Mouse (Mus musculus) forebrain, embryonic 16.5 days (tissue): ENCODE measurements at regions not wholly inside any gene's neighbourhood (a gene's known extent, or its start where the extent isn't known, plus 50 kb on each side); places are given as distances from the start of the nearest gene placed in this dataset.

Experiments used
- ATAC-seq: fragments of 200-750 bp; cut with Nextera tagmentation; 2 replicates; pipeline ENCODE4 v1.8.0; 2017; ENCODE audit warnings: mild to moderate bottlenecking, moderate library complexity
- H3K27ac ChIP-seq: fragments of 300-500 bp; sonication (generic); 2 replicates; pipeline ENCODE4 v1.5.1; 2014; ENCODE audit warnings: low read length, control low read depth
- H3K27me3 ChIP-seq: fragments of 300-500 bp; sonication (generic); replicated peaks from 2 replicates; pipeline ENCODE4 v1.6.1; 2014; ENCODE audit warnings: low read length; ENCODE audit not compliant: control insufficient read depth, insufficient read depth
- H3K36me3 ChIP-seq: fragments of 300-500 bp; sonication (generic); 2 replicates; pipeline ENCODE4 v1.6.1; 2014; ENCODE audit not compliant: control insufficient read depth, insufficient read depth
- H3K4me1 ChIP-seq: fragments of 300-500 bp; sonication (generic); replicated peaks from 2 replicates; pipeline ENCODE4 v1.6.1; 2014; ENCODE audit warnings: low read length; ENCODE audit not compliant: control insufficient read depth, insufficient read depth
- H3K4me2 ChIP-seq: fragments of 300-500 bp; sonication (generic); 2 replicates; pipeline ENCODE4 v1.6.1; 2014; ENCODE audit warnings: mild to moderate bottlenecking, low read length, control low read depth
- H3K4me3 ChIP-seq: fragments of 300-500 bp; sonication (generic); replicated peaks from 2 replicates; pipeline ENCODE4 v1.5.1; 2014; ENCODE audit warnings: mild to moderate bottlenecking, low read length, control low read depth
- H3K9ac ChIP-seq: fragments of 300-500 bp; sonication (generic); replicated peaks from 2 replicates; pipeline ENCODE4 v1.6.1; 2014; ENCODE audit warnings: low read depth, low read length, control low read depth
- H3K9me3 ChIP-seq: fragments of 300-500 bp; sonication (generic); 2 replicates; pipeline ENCODE4 v1.6.1; 2016; ENCODE audit warnings: low read length; ENCODE audit not compliant: control insufficient read depth
- WGBS: fragments of 180-500 bp; shearing (Covaris S2); extraction: QIAGEN DNeasy Blood & Tissue Kit; methylation state at CpG from one replicate; pipeline ENCODE4 v1.1.7; 2014; 5-methylcytosine and 5-hydroxymethylcytosine counted together

DNA sequence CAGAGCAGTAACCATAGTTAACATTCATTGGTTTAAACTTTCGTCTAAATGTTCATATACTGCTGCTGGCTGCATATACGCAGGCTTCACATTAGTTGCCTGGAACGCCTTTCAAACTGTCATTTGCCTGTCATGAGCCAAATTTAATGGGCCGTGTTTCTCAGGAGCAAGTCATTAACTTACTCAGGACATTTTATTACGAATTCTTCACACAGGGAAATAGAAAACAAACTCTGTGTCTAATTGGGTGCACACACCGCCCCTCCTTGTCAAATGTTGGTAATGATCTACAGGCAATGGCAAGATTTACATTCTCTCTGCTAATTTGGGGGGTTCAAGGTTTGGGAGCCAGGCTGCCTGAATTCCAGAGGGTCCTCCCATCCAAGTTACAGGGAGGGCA, 364.4 kb downstream of the Agtpbp1 start:
- 39% methylated on average over 6 of the region's 6 CpGs for WGBS
- H3K27me3 ChIP-seq, result no peaks in the 10 kb centered on the region
- H3K27ac ChIP-seq, result no peak overlapping the region
- H3K36me3 ChIP-seq, result no peaks in the 10 kb centered on the region
- no peak for ATAC-seq
- no peaks in the 10 kb centered on the region for H3K4me1 ChIP-seq
- no peak overlapping the region for H3K9ac ChIP-seq
- H3K4me3 ChIP-seq, result no peak overlapping the region
- no peak overlapping the region for H3K4me2 ChIP-seq
- no peaks in the 10 kb centered on the region for H3K9me3 ChIP-seq

DNA sequence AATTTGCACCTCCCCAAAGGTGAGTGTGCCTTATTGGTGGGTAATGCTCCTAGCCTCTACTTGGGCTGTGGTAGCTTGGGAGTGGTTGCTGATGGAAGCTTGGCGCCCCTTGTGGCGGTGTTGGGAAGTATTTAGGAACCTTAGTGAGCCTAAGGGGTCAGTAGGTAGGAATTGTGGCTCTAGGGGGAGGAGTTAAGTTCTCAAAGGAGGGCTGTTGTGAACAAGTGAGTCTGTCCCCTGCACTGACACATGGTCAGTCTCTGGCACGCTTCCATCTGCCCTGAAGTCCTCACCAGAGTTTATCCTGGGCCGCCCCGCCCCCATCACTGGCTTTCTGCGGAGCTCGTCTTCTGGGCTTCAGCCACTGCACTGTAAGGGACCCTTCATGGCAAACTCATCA, 364.9 kb downstream of the Agtpbp1 start:
- Histone ChIP-seq H3K4me2 (no peak overlapping the region), H3K4me3 (no peak overlapping the region), H3K9me3 (no peaks in the 10 kb centered on the region), H3K9ac (no peak overlapping the region), H3K36me3 (no peaks in the 10 kb centered on the region), H3K27me3 (no peaks in the 10 kb centered on the region), H3K27ac (no peak overlapping the region), H3K4me1 (no peaks in the 10 kb centered on the region)
- WGBS, result 27% methylated on average over 7 of the region's 7 CpGs
- no peak for ATAC-seq

DNA sequence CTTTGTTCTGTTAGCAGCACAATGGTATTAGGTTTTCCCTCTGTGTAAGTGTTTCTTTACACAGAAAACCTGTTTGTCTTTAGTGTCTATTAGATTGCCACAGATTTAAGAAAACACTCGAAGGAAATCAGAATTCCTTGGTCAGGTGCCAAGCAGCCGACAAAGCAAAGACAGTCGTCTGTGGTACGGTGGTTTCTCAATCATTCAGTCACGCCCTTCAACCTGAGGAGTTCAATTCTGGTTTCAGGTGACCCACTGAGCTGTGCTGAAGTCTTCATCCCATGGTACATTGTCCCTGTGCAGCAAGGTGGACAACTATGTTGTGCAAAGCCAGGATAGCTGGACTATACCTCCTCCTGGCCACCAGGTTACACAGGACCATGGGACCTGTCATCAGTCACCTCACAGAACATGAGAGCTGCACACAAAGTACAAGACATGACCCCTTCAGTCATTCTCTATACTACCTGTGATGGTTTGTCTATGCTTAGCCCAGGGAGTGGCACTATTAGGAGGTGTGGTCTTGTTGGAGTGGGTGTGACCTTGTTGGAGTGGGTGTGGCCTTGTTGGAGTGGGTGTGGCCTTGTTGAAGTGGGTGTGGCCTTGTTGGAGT, 368.2 kb downstream of the Agtpbp1 start:
- ATAC-seq, result no peak
- WGBS, result 63% methylated on average over 5 of the region's 5 CpGs
- no peak overlapping the region for H3K4me2 ChIP-seq
- no peaks in the 10 kb centered on the region for H3K36me3 ChIP-seq
- H3K9me3 ChIP-seq, result no peaks in the 10 kb centered on the region
- H3K4me3 ChIP-seq, result no peak overlapping the region
- no peaks in the 10 kb centered on the region for H3K27me3 ChIP-seq
- no peak overlapping the region for H3K9ac ChIP-seq
- no peak overlapping the region for H3K27ac ChIP-seq
- no peaks in the 10 kb centered on the region for H3K4me1 ChIP-seq

DNA sequence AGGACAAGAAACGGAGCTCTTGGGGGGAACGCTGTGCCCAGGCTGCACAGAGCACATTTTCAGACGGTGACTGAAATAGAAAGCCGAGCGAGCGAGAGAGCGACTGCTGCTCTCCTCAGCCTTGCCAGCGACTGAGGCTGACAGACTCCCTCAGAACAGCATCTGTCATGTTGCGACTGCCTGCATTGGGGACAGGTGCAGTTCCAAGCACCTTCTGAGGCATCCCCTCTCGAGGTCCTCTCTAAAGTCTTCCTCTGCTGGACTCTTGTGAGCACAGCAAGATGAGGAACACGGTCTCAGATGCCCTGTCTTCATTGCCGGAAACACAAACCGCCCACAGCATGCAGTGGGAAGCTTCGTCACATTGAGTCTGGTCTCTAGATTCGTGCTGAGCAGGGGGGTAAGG, 372.7 kb downstream of the Agtpbp1 start:
- no peak overlapping the region for H3K9ac ChIP-seq
- H3K4me3 ChIP-seq, result no peak overlapping the region
- ATAC-seq, result peak; percentile 59; the same call in 1 of the 2 replicates
- no peaks in the 10 kb centered on the region for H3K4me1 ChIP-seq
- 75% methylated on average over 15 of the region's 15 CpGs for WGBS
- H3K4me2 ChIP-seq, result no peak overlapping the region
- H3K9me3 ChIP-seq, result no peaks in the 10 kb centered on the region
- H3K27ac ChIP-seq, result peak overlapping the region; percentile 19; the same call in 1 of the 2 replicates
- no peaks in the 10 kb centered on the region for H3K27me3 ChIP-seq
- H3K36me3 ChIP-seq, result no peaks in the 10 kb centered on the region

DNA sequence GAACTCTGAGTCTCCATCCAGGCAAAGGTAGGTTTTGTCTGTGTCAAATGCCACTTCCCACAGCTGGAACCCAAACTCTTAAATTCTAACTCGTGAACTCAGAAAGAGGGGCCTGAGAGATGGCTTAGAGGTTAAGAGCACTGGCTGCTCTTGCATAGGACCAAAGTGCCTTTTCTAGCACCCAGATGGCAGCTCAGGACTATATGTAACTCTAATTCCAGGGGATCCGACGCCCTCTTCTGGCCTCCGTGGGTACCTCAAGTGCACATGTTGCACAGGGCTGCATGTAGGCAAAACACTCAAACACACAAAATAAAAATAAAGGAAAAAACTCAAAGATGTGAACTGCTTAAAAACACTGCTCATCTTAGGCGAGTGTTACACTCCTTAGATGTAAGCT, 374.2 kb downstream of the Agtpbp1 start:
- Histone ChIP-seq H3K27me3 (no peaks in the 10 kb centered on the region), H3K4me1 (no peaks in the 10 kb centered on the region), H3K9me3 (no peaks in the 10 kb centered on the region), H3K27ac (no peak overlapping the region), H3K36me3 (no peaks in the 10 kb centered on the region), H3K4me2 (no peak overlapping the region), H3K9ac (no peak overlapping the region), H3K4me3 (no peak overlapping the region)
- WGBS, result 66% methylated on average over 5 of the region's 5 CpGs
- ATAC-seq, result no peak

DNA sequence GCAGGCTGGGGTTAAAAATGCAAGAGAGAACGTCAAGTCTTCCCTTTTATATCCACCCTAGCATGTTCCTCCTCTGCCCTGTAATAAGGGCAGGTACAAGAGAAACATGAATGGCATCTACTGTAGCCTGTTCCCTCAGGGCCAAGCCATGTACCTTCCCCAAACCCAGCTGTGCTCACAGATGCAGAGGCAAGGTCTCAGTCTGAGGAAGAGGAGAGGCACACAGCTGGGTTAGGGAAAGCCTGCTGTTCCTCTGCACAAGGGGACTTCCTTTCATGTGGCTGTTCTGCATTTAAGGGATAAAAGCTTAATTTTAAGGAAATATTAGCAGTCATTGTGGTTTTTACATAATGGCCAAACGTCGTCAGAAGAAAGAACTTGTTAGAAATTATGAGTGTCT, 378.8 kb downstream of the Agtpbp1 start:
- H3K36me3 ChIP-seq, result no peaks in the 10 kb centered on the region
- no peak overlapping the region for H3K4me3 ChIP-seq
- no peaks in the 10 kb centered on the region for H3K9me3 ChIP-seq
- no peaks in the 10 kb centered on the region for H3K4me1 ChIP-seq
- H3K9ac ChIP-seq, result no peak overlapping the region
- H3K27me3 ChIP-seq, result no peaks in the 10 kb centered on the region
- no peak for ATAC-seq
- no peak overlapping the region for H3K4me2 ChIP-seq
- 79% methylated on average over 3 of the region's 3 CpGs for WGBS
- no peak overlapping the region for H3K27ac ChIP-seq

DNA sequence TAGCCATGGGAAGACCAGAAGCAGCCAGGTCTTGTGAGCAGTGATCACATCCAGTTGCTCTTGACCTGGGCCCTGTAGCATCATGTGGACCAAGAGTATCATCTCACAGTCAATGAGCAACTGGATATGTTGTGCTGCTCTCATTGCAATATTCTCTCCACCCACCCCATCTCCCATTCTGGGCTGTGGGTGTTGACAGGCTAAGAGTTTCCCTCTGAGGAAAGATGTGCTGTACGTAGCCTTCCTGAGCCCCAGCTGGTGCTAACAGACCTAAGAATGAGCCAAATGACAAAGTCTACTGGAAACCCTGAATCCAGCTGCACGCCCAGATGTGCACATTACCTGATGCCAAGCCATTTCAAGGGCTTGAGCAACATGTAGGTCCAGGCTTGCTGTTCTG, 380.5 kb downstream of the Agtpbp1 start:
- no peaks in the 10 kb centered on the region for H3K4me1 ChIP-seq
- 83% methylated on average over 2 of the region's 2 CpGs for WGBS
- no peak overlapping the region for H3K27ac ChIP-seq
- no peak overlapping the region for H3K4me3 ChIP-seq
- no peaks in the 10 kb centered on the region for H3K27me3 ChIP-seq
- H3K4me2 ChIP-seq, result no peak overlapping the region
- ATAC-seq, result no peak
- no peaks in the 10 kb centered on the region for H3K9me3 ChIP-seq
- H3K9ac ChIP-seq, result no peak overlapping the region
- H3K36me3 ChIP-seq, result no peaks in the 10 kb centered on the region

DNA sequence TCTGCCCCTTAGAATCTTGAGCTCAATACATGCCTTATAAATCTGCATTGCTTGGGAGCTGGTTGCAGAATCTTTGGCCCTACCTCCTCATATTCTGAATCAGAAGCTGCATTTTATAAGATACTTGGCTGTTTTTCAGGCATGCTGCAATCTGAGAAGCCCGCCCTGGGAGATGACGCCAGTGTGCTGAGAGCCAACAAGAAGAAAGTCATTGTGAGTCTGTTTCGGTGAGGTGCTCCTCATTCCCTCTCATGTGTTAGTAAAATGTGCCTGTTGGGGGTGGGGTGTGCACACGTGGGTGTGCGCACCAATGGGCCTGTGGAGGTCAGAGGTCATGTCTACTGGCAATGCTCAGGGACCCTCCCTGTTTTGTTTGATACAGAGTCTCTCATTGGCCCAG, 388.7 kb downstream of the Agtpbp1 start:
- Histone ChIP-seq H3K4me2 (no peak overlapping the region), H3K36me3 (no peaks in the 10 kb centered on the region), H3K9ac (no peak overlapping the region), H3K27me3 (no peaks in the 10 kb centered on the region), H3K27ac (no peak overlapping the region), H3K9me3 (no peaks in the 10 kb centered on the region), H3K4me3 (no peak overlapping the region), H3K4me1 (peaks cover 2% of the 10 kb centered on the region; the same call in 1 of the 2 replicates)
- WGBS, result 75% methylated on average over 5 of the region's 5 CpGs
- no peak for ATAC-seq

DNA sequence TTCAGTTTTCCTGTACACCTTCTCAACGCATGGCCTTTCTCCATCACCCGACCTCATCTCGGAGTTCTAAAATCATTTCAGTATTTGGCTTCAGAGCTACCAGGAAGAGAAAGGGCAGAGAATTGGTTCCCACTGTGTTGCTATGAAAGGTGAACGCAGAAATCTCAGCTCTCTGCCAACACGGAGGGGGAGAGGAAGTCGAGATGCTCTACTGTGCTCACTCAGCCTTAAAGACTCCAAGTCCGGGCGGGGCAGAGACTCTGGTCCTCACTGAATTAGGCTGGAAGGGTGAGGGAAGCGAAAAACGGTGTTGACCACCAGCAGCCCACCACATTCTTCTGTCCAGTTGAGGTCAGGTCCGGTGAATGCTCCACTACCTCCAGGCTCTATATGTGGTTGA, 382.1 kb downstream of the Ntrk2 start:
- ATAC-seq, result no peak
- H3K36me3 ChIP-seq, result no peaks in the 10 kb centered on the region
- 89% methylated on average over 11 of the region's 11 CpGs for WGBS

More for the DNA sequence above, 382.1 kb downstream of the Ntrk2 start:
- Histone ChIP-seq H3K4me2 (no peak overlapping the region), H3K4me3 (no peak overlapping the region), H3K27me3 (no peaks in the 10 kb centered on the region), H3K4me1 (peaks cover 2% of the 10 kb centered on the region; the same call in 1 of the 2 replicates), H3K9ac (no peak overlapping the region), H3K27ac (no peak overlapping the region), H3K9me3 (no peaks in the 10 kb centered on the region)
